Mouse (Mus musculus): Measurements from ENCODE around the gene Ccdc15.

DNA sequence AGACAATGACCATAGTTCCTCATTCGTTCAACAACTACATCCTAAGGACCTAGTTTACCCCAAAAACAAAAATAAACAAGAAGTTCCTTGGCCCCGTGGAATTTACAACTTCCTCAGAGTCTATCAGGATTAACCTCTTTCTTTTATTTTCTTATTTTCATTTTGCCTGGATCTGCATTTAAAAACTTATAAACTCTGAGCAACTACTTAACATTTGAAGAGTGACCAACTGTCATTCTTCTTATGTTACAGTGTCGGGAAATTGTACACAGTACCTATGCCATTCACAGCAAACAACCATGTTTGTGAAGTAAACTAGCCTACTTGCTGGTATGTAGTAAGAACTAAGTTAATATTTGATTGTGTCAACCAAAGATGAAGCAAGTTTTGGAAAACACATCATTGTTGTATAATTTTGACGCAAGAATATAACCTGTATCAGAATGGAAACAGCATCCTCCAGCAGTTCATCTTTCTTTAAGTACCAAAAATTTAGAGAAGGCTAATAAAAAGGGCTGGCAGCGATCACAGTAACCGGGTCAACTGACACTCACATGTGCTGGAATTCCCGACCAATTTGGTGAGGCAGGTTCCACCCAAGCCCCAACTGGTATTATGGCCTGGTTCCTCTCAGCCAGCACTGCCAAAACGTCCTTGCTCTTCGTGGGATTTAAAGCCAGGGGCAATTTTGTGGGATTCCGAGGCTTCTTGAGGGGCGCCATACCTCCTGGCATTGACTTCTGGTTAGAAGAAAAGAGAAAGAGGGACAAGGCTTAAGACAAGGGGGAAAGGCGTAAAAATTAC, 846 bp downstream of the Ccdc15 start:
- TF ChIP-seq EP300 (IDR thresholded peaks at IDR 0.05; ENCODE audit: low read depth) (no peak; the same call in 1 of the 2 replicates), CTCF (IDR thresholded peaks at IDR 0.05; ENCODE audit: low read depth) (no peak)
